Mouse (Mus musculus) E14TG2a.4 (cell line): ENCODE measurements at regions not wholly inside any gene's neighbourhood (a gene's known extent, or its start where the extent isn't known, plus 50 kb on each side); places are given as distances from the start of the nearest gene placed in this dataset.
A peak's percentile ranks its signal among the peaks of the same experiment; 100 is the strongest.

ENCODE experiments used
- H3K27me3 ChIP-seq: 2 replicates; pipeline ENCODE4 v1.6.1; 2014; ENCODE audit warnings: low read length, control low read depth; ENCODE audit not compliant: insufficient read depth
- H3K36me3 ChIP-seq: 2 replicates; pipeline ENCODE4 v1.6.1; 2014; ENCODE audit warnings: low read length, control low read depth; ENCODE audit not compliant: insufficient read depth
- H3K4me1 ChIP-seq: replicated peaks from 2 replicates; pipeline ENCODE4 v1.6.1; 2014; ENCODE audit warnings: low read depth, low read length, control low read depth
- H3K4me3 ChIP-seq: replicated peaks from 2 replicates; pipeline ENCODE4 v1.5.1; 2014; ENCODE audit warnings: mild to moderate bottlenecking, low read length
- H3K9me3 ChIP-seq: 2 replicates; pipeline ENCODE4 v1.6.1; 2014; ENCODE audit warnings: low read length, control low read depth
- CTCF ChIP-seq: conservative IDR thresholded peaks from 2 replicates; pipeline ENCODE4 v1.5.1; 2014; ENCODE audit warnings: low read length
- NANOG ChIP-seq: IDR thresholded peaks from 2 replicates; pipeline ENCODE4 v1.6.1; 2014; ENCODE audit warnings: borderline replicate concordance, low read length, mixed read lengths
- POU5F1 ChIP-seq: IDR thresholded peaks from 2 replicates; pipeline ENCODE4 v1.6.1; 2014; ENCODE audit warnings: low read length, borderline replicate concordance

DNA sequence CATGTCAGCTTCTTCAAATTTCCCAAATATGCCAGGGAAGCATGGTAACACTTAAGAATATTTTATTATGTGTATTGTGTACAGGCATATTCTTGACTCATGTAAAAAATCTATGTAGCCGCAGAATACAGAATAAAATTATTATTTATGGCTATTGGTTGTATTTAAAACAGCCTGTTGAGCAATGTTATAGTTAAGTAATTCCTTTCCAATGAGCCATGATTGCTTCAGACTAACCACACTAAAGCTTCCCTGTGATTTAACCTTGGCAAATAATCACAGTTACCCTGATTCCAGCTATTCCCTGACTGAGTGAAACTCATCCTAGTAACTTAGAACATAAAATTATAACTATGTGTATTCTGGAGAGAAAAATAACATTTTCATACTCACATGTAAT lies 56.7 kb downstream of the 9130204L05Rik start:
- peaks cover 5% of the 10 kb centered on the region; the same call in 1 of the 2 replicates for H3K4me1 ChIP-seq
- H3K27me3 ChIP-seq: no peaks in the 10 kb centered on the region
- H3K36me3 ChIP-seq: no peaks in the 10 kb centered on the region
- TF ChIP-seq POU5F1 (no peak), NANOG (no peak), CTCF (no peak)
- H3K9me3 ChIP-seq: peaks cover 23% of the 10 kb centered on the region
- no peak overlapping the region for H3K4me3 ChIP-seq

DNA sequence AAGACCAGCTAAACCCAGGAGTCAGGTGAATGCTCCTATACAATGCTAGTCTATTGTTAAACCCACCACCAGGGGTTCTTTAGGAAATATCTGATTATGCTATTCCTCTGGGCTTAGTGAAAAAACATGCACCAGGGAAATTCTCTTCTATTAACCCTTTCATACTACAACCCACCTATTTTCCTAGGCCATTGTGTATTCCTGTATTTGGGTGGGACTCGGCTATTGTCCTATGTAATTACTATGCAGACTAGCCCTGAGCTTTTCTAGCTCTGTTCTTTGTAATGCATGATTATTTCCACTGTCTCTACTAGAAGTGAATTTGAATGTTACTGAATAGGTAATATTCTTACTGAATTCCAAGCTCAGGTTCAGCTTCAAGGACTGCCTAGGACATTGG lies 60.4 kb downstream of the 9130204L05Rik start:
- Histone ChIP-seq H3K27me3 (no peaks in the 10 kb centered on the region), H3K9me3 (peaks cover 37% of the 10 kb centered on the region), H3K4me1 (peaks cover 5% of the 10 kb centered on the region; the same call in 1 of the 2 replicates), H3K4me3 (no peak overlapping the region), H3K36me3 (no peaks in the 10 kb centered on the region)
- 0 out of 2 replicates have a peak, but pooled peaks have one; percentile 18 for TF ChIP-seq POU5F1
- TF ChIP-seq NANOG: peak; percentile 67; the same call in 1 of the 2 replicates
- TF ChIP-seq CTCF: no peak
